Mouse (Mus musculus): ENCODE results near the gene Med4. TPM values are rescaled to one million over a fixed set of nuclear protein-coding genes. Genes with fewer than 3 reads are reported as not detected.
A peak's percentile ranks its signal among the peaks of the same experiment; 100 is the strongest.
"Not testable (repeated sequence)": the region's sequence is repeated elsewhere in the genome, so short reads cannot be mapped to it uniquely, and the experiment has no call there.

Med4 gene
- total RNA-seq, 2 experiments from 2014 or later = 12.4 to 12.9 TPM

DNA sequence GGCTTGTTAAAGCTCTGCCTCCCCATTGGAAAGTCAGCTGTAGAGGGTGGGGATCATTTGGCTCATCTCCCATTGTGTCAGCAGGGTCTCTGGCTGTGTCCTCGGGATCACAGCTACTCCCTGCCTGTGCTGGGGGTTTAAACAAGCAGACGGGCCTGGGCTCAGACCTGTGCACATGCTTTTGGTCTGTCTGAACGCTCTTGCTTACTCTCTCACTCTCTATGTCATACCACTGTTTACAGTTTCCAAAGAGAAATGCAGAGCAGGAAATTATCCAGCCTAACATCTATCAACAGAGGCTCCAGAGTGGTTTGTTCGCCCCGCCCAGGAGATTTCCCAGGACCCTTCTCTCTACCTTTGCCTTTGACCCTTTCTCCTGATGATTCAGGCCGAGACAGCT lies 8.1 kb upstream of the Med4 start:
- no peak for DNase-seq

- no peak for DNase-seq
Measured at GRCm38 (mm10) chr14:73502591-73503184, 7.1 kb upstream of the Med4 start.

GRCm38 (mm10) chr14:73503237-73503933 lies 6.4 kb upstream of the Med4 start:
- no peak for DNase-seq

GRCm38 (mm10) chr14:73506283-73506682 lies 3.5 kb upstream of the Med4 start:
- DNase-seq = no peak

DNA sequence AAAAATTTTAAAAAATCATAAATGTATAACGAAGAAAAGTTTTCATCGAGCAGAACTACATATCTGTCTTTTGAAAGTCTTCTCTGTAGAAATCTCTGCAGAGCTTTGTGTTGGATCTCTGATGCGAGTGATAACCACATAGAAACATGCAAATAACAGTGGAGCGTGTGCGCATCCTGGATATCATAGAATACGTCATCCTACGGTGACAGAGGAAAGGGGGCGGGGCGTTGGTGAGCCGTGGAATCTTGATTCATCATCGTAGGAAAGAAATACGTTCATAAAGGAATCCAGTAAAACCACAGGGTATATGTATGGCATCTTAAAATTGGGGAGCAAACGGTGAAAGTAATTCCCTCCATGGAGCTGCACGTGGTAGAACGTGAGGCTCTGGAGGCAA lies 2.6 kb upstream of the Med4 start:
- no peak for DNase-seq

- DNase-seq = no peak
Measured at GRCm38 (mm10) chr14:73507702-73508376, 2.0 kb upstream of the Med4 start.

DNA sequence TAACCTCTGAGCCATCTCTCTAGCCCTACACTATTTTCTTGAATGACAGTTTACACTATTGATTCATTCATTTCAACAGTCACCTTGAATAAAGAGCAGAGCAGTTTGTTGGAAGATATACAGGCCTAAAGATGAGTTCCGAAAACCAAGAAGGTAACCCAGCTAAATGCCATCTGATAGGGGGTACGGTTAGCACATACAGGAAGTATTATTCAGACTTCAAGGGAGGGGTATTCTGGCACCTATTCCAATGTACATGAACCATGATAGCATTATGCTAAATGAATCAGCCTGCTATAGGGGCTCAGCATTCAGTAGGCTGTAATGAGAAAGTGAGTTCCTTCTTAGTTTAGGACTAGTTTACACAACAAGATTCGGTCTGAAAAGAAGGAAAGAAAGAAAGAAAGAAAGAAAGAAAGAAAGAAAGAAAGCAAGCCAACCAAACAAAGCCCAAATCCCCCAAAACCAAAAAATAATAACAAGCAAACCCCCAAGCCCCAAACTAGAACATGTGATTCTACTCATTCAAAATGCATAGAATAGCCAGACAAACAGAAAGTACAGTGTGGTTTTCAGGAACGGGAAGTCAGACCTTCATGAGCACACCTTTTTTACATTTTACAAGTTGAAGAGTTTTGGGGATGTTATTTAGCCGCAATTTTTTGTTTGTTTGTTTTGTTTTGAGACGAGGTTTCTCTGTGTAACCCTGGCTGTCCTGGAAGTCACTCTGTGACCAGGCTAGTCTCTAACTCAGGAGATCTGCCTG lies 1.0 kb upstream of the Med4 start:
- no peak for DNase-seq

DNA sequence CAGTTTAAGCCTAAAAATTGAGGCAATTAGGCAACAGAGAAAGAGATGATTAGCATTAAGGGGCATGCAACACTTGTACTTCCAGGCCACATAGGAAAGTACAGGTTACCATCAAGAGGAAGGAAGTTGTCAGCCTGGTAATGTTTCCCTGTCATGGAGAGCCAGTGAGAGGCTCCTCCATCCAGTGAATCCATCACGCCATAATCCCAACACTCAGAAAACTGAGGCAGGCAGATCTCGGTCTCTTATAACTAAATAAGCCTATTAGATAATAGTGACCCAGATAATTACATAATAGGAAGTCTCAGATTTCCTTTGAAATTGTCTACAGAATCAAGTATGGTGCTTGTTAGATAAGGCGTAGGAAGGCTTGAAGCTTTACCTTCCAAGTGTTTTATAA lies 14.3 kb downstream of the Med4 start:
- no peak for DNase-seq

GRCm38 (mm10) chr14:73524766-73525448 lies 15.1 kb downstream of the Med4 start, which contains the start of gene Sucla2:
TSS of gene Sucla2 (plus strand) at chr14:73525319.
- peak; percentile 90 for DNase-seq

GRCm38 (mm10) chr14:73528661-73529060 lies 18.8 kb downstream of the Med4 start:
- not testable (repeated sequence) for DNase-seq

DNA sequence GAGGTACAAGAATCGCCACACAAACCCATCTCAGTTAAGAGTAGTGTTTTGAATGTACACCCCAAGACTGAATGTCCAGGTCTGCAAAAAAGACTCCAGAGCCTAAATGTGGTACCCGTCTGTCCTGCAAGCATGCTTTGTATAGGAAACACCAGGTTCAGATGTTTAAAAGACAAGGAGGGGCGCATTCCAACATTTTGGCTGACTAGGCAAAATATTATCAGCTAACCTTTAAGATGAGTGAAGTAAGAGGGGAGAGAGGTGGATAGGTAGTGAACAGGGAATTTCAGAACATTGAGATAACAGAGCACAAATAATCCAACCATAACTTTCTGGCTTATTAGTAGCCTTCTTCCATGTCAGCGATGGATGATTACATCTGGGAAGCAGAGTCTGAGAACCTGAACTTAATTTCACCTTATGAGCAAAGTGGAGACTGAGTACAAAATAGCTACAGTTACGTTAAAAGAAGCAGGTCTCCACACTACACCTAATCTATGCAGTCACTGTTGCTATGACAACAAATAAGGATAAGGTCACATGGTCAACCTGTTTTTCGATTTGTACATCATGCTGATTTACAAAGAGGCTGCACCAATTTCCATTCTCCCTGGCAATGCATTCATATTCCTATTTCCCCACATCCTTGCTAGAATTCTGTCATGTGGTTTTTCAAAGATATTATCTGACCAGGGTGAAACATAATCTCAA lies 24.1 kb downstream of the Med4 start:
- no peak for DNase-seq

DNA sequence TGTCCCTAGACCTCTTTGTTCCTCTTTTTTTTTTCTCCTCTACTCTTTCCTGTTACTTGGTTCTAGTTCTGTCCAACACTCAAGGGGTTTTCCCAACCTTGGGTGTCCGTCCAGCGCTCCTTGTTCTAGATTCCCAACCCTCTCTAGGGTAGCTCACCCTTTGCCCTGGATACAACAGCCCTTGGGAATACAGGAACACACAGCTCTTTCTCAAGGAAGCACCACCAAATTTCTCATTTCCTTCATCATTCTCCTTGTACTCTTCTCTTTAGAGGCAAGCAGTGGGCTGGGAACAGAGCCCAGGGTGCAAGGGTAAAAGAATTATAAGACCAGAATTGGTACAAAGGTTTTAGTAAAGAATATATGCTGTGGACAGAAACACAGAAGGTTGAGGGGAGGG lies 25.8 kb downstream of the Med4 start:
- no peak for DNase-seq

DNA sequence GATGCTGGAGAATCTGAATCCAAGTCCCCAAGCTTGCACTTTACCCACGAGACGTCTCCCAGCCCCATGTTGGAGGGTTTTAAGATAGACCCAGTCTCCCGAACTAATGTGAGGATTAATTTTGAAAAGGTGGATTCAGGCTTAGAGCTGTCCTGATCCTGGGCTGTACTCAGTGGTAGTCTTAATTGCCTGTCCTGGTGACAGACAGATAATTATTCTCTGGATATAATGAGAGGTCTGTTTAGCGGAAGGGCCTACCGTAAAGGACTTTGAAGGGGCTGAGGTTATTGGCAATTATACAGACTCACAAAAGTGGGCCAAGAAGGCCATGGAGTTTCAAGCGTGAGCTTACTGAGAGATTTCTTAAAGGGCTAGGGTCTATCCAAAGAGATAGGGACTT lies 34.0 kb downstream of the Med4 start:
- no peak for DNase-seq

- no peak for DNase-seq
Measured at GRCm38 (mm10) chr14:73547034-73547433, 37.2 kb downstream of the Med4 start.

DNA sequence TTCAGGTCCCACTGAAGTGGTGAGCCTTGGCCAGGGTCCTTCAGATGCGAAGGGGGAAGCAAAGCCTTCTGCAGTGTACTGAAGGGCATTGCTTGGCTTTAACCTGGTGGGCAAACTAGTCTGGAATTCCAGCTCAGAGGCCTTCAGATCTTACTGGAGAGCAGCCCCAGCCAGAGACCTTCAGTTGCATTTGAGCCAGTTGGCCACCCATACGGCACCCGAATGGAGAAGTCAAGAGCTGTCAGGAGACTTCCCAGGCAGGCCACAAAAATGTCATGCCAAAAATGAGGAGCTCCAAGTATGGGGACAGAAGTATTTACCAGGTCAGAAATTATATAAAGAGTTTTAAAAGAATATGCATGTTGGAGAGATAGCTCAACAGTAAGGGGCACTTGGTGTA lies 38.2 kb downstream of the Med4 start, which contains the start of gene Nudt15:
Gene Nudt15, minus strand, starts transcription at position 192 of the 400 bp plus-strand sequence.
- DNase-seq = no peak

DNA sequence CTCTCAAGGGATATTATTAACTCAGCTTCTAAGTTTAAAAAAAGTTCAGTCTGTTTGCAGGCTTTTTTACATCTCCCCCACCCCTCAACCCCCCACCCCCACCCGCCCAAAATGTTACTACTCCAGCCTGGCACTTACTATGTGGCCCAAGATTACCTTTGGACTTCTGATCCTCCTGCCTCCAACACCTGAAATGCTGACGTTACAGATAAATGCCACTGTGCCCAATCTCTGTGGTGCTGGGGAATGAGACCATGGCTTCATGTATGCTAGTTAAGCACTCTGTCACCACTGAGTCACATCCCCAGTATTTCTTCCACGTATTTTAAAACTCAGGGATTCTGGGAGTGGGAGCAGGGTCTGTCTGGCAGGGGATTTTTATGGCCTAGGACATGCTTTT lies 40.5 kb downstream of the Med4 start:
- DNase-seq = no peak

- no peak for DNase-seq
Measured at GRCm38 (mm10) chr14:73550732-73551131, 40.9 kb downstream of the Med4 start.

DNA sequence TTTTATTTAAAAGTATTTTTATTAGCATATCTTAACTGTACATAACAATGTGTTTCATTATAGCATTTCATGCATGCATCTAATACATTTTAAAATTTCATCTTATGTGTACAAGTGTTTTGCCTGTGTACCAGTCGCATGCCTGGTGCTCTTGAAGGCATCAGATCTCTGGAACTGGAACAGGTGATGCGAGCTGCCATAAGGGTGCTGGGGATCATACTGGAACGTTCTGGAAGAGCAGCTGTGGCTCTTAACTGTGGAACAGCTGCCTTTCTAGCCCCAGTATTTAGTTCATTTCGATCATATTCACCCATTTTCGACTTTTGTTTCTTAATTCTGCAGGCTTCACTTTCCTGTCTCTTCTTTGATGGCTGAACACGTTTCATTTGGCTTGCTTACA lies 41.3 kb downstream of the Med4 start:
- DNase-seq = no peak

- DNase-seq = peak; percentile 94
Measured at GRCm38 (mm10) chr14:73552341-73553121, 42.7 kb downstream of the Med4 start.

DNA sequence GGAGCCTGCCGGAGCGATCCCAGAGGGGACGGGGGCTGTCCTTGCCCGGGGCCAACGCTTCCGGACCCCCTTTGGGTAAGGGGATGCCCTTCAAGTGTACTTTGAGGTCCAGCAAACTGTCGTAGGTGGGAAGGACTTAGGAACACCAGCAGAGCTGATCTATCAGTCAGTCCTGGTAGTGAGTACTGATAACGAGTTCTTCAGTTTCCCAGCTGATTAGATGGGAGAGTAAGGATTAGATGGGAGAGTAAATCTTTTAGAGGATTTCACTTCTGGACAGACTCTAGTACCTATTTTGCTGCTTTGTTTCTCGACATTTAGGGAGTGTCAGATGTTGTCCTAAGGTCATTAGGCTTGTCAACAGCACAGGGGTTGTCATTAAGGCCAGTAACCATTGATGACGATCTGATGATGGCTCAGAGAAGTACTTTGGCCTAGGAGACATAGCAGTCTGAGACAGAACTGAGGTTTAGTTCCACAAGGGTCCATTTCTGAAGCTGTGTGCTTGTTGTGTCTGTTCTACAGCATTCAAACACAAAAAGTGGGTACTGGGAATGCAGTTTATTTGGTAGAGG lies 43.4 kb downstream of the Med4 start:
- DNase-seq = no peak
